Mouse (Mus musculus) gastrocnemius, adult 2 months (tissue): ENCODE measurements around the gene Olfr1107. TPM values are rescaled to one million over a fixed set of nuclear protein-coding genes. Genes with fewer than 3 reads are reported as not detected.

Experiments
- DNase-seq: peaks from one replicate; pipeline ENCODE4 v3.0.0; 2022
- H3K27ac ChIP-seq: fragments of 200-600 bp; 2 replicates; pipeline ENCODE4 v1.8.1; 2022; ENCODE audit warnings: mild to moderate bottlenecking
- H3K4me3 ChIP-seq: fragments of 200-600 bp; 2 replicates; pipeline ENCODE4 v1.8.1; 2022; ENCODE audit warnings: mild to moderate bottlenecking, moderate library complexity
- CTCF ChIP-seq: fragments of 200-600 bp; IDR thresholded peaks from 2 replicates; pipeline ENCODE4 v1.8.1; 2022; ENCODE audit warnings: antibody characterized with exemption, mild to moderate bottlenecking, moderate library complexity
- intact Hi-C: fragments of 180-260 bp; cut with DNase I; formaldehyde crosslinking; loops from one replicate; pipeline ENCODE4 v1.15.1; 2025
- long read RNA-seq, 2 experiments: library from polyadenylated mRNA; stranded (forward); transcript quantifications; one replicate each; pipeline ENCODE4 v2.0.0; 2021
- total RNA-seq, 2 experiments: library from RNA; stranded (reverse); gene quantifications; 2 replicates each; pipeline ENCODE4 v1.2.3; 2021

Olfr1107 gene
- not detected for total RNA-seq
- long read RNA-seq, experiment 1 = 0 reads
- long read RNA-seq, experiment 2 = 0 reads

DNA sequence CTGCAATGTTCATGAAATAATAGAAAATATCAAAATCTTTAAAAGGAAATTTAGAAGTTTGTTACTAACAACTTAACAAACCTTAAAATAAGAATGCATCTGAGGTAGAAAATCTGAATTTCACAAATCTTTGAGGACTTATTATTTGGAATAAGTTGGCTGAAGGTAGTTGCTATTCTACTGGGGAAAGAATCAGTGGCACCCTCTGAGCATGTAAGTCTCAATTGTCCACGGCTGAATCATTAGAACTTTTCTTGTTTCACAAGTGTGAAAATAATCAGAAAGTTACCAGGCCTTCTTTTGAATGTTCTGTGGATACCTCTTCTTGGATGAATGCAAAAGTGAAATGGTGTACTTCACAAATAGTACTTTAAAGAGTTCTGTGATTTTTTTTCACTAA, at the start of gene Olfr1107:
Gene Olfr1107 (minus strand): TSS at position 101 of the 400 bp plus-strand sequence.
- H3K4me3 ChIP-seq = no peak within 1 kb of the TSS
- intact Hi-C loops = no loop called here
- no peak for DNase-seq
- TF ChIP-seq CTCF = no peak
- no peak within 1 kb of the TSS for H3K27ac ChIP-seq

GRCm38 (mm10) chr2:87114467-87114866, 38.9 kb upstream of the Olfr1107 start, which contains the start of gene Olfr259:
Gene Olfr259 (minus strand): TSS chr2:87114567.
- intact Hi-C loops = no loop called here
- no peak for TF ChIP-seq CTCF
- H3K27ac ChIP-seq = no peak within 1 kb of the TSS
- H3K4me3 ChIP-seq = no peak within 1 kb of the TSS
- DNase-seq = no peak

GRCm38 (mm10) chr2:87095908-87096307, 20.3 kb upstream of the Olfr1107 start, which contains the start of gene Olfr1109:
Gene Olfr1109 (minus strand): TSS chr2:87096008.
- no peak for TF ChIP-seq CTCF
- intact Hi-C loops = no loop called here
- Histone ChIP-seq H3K27ac (no peak within 1 kb of the TSS), H3K4me3 (no peak within 1 kb of the TSS)
- DNase-seq = no peak

- TF ChIP-seq CTCF = no peak
Measured at GRCm38 (mm10) chr2:87052173-87052572, 23.4 kb downstream of the Olfr1107 start, which contains the start of gene Olfr1106. Gene Olfr1106 (minus strand): TSS chr2:87052273.

GRCm38 (mm10) chr2:87036431-87036830, 39.2 kb downstream of the Olfr1107 start, which contains the start of gene Olfr1105:
Gene Olfr1105 (minus strand): TSS chr2:87036531.
- no peak for TF ChIP-seq CTCF
- Histone ChIP-seq H3K4me3 (no peak within 1 kb of the TSS), H3K27ac (no peak within 1 kb of the TSS)
- intact Hi-C loops = no loop called here
- no peak for DNase-seq

More at GRCm38 (mm10) chr2:87052173-87052572, 23.4 kb downstream of the Olfr1107 start, which contains the start of gene Olfr1106:
- no peak within 1 kb of the TSS for H3K4me3 ChIP-seq
- H3K27ac ChIP-seq = no peak within 1 kb of the TSS
- no peak for DNase-seq
- intact Hi-C loops = no loop called here

DNA sequence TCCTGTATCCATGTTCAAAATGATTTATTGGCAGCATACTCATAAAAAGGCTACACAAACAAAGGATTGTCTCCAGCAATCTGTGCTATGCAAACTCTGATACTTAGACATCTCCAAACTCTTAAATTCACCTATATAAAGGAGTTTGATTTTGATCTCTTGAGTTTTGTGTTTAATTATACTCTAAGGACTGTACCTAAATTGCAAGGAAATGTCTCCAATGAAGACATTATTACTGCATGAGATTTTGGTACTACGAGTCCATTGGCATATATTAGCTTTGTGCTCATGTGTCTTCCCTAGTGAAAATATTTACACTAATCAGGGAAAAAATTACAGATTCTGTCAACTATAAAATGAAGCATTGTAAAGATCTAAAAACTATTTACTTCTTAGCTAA, 48.6 kb downstream of the Olfr1107 start, which contains the start of gene Olfr1104:
Gene Olfr1104 (minus strand): TSS at position 101 of the 400 bp plus-strand sequence.
- intact Hi-C loops = no loop called here
- no peak for TF ChIP-seq CTCF
- no peak for DNase-seq
- Histone ChIP-seq H3K27ac (no peak within 1 kb of the TSS), H3K4me3 (no peak within 1 kb of the TSS)

Other genes starting within 250 kb of the Olfr1107 start
- gene Olfr1095, start 224.1 kb downstream of the Olfr1107 start, total RNA-seq = not detected
- not detected for gene Gm13723, start 201.0 kb downstream of the Olfr1107 start, total RNA-seq
- gene Olfr1097, start 183.6 kb downstream of the Olfr1107 start, total RNA-seq = not detected
- not detected for gene Olfr1098, start 151.3 kb downstream of the Olfr1107 start, total RNA-seq
- gene Olfr1099, start 115.1 kb downstream of the Olfr1107 start, total RNA-seq = not detected
- not detected for gene Olfr1100, start 95.9 kb downstream of the Olfr1107 start, total RNA-seq
- gene Olfr1101, start 84.6 kb downstream of the Olfr1107 start, total RNA-seq = not detected
- gene Olfr1102, start 77.4 kb downstream of the Olfr1107 start, total RNA-seq = not detected
- gene Olfr1104, start 48.7 kb downstream of the Olfr1107 start, total RNA-seq = not detected
- not detected for gene Olfr1105, start 39.3 kb downstream of the Olfr1107 start, total RNA-seq
- gene Olfr1106, start 23.5 kb downstream of the Olfr1107 start, total RNA-seq = not detected
- gene Olfr1109, start 20.2 kb upstream of the Olfr1107 start, total RNA-seq = not detected
- not detected for gene Olfr259, start 38.8 kb upstream of the Olfr1107 start, total RNA-seq
- not detected for gene Olfr1110, start 64.5 kb upstream of the Olfr1107 start, total RNA-seq
- not detected for gene Olfr1111, start 76.8 kb upstream of the Olfr1107 start, total RNA-seq
- gene Olfr1112, start 112.0 kb upstream of the Olfr1107 start, total RNA-seq = not detected
- gene Olfr1113, start 133.2 kb upstream of the Olfr1107 start, total RNA-seq = not detected
- not detected for gene Olfr1115, start 172.2 kb upstream of the Olfr1107 start, total RNA-seq
- gene Olfr1116, start 191.7 kb upstream of the Olfr1107 start, total RNA-seq = not detected
- not detected for gene Olfr1118, start 231.8 kb upstream of the Olfr1107 start, total RNA-seq